Mouse (Mus musculus): ENCODE measurements around the gene Kif2b.

The Kif2b gene

GRCm38 (mm10) chr11:91577317-91577716, at the start of gene Kif2b:
Gene Kif2b, minus strand, starts transcription at chr11:91577558.
- no peak for DNase-seq

GRCm38 (mm10) chr11:91593088-91593487, 15.7 kb upstream of the Kif2b start:
- DNase-seq, result no peak

- no peak for DNase-seq
These were observed 502 bp downstream of the Kif2b start for GRCm38 (mm10) chr11:91576856-91577255.

GRCm38 (mm10) chr11:91575406-91575805, 2.0 kb downstream of the Kif2b start:
- no peak for DNase-seq

- no peak for DNase-seq
These were observed 2.9 kb downstream of the Kif2b start for GRCm38 (mm10) chr11:91574477-91574876.

GRCm38 (mm10) chr11:91530737-91531136, 46.6 kb downstream of the Kif2b start:
- DNase-seq, result no peak
